Mouse (Mus musculus) gastrocnemius, postnatal 14 days (tissue): ENCODE data around the gene Pappa2. TPM values are rescaled to one million over a fixed set of nuclear protein-coding genes. Genes with fewer than 3 reads are reported as not detected.

Experiments used
- DNase-seq: peaks from one replicate; pipeline ENCODE4 v3.0.0; 2021; ENCODE audit warnings: mixed read lengths
- intact Hi-C: fragments of 180-260 bp; cut with DNase I; formaldehyde crosslinking; loops from one replicate; pipeline ENCODE4 v1.15.1; 2025; ENCODE audit warnings: low total_unique reads
- long read RNA-seq, 2 experiments: library from polyadenylated mRNA; stranded (forward); transcript quantifications; one replicate each; pipeline ENCODE4 v2.0.0; 2021
- total RNA-seq, 2 experiments: library from RNA; stranded (reverse); gene quantifications; 2 replicates each; pipeline ENCODE4 v1.2.3; 2021

The Pappa2 gene
- under 1 TPM; 0.11 to 0.21 TPM for total RNA-seq
- long read RNA-seq, experiment 1: 0 reads
- long read RNA-seq, experiment 2: 0 reads

GRCm38 (mm10) chr1:158980390-158980789 is at the start of gene Pappa2:
Gene Pappa2 (minus strand): TSS chr1:158980490.
- no peak for DNase-seq
- intact Hi-C loops: no loop called here

DNA sequence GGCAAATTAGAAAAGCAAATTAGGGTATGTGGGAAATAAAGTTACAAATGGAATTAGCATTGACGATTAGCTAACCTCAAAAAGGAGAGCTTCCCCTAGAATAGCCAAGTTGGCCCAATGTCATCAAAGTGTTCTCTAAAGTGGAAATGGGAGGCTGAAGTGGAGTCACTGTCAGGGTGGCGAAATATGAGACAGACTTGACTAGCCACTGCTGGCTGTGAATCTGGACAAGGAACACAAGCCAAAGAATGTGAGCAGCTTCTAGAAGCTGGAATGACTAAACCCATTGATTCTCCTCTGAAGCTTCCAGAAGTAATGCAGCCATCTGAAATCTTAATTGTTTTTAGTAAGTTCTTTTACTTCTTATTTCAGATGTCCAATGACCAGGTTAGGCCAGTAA is 48.8 kb upstream of the Pappa2 start:
- intact Hi-C loops: no loop called here
- DNase-seq: peak; percentile 26

DNA sequence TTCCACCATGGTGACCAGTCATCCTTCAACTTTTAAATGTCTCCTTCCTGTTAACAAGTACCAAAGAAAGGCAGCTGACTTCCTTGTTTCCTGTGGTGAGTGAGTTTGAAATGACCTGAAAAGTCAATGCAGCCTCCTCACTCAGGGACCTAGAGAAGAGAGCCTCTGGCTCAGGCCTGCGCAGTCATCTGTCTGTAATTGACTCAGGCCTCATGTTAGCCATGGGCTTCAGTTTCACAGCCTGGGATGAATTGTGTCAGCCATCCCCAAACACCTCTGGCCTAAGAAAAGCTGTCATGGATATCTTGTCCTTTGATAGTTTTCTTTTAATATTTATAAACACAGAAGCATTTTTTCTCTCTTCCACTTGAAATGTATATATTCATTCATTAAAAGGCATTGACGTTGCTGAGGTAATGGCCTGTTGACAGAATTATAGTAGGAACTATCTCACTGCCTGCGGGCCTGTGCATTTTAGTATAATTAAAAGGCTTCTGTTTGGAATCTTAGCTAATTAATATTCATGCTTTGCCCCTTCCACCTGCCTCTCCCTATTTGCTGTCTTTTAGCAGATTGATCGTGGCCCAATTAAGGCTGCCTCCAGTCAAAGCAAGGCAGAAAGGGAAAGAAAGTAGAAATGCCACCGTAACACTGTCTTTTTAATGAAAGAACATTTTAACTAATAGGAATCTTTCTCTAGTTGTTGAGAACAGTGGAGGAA is 34.8 kb upstream of the Pappa2 start:
- DNase-seq: no peak
- intact Hi-C loops: no loop called here

DNA sequence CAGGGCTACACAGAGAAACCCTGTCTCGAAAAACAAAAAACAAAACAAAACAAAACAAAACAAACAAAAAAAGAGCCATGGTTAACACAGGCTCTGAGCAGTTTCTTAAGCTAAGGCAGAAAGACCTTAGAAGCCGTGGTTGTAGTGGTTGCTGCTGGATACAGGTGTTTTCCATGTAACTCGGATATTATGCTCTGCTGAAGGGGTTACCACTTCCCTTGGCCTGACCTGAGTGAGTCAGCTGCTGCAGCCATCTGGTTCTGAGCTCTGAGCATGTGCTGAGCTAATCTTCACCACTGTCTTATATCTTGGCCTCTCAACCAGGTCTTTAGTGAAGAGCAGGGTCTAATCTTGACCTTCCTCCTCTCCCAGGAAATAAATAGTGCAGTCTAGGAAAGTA is 6.8 kb upstream of the Pappa2 start:
- no peak for DNase-seq
- intact Hi-C loops: no loop called here

DNA sequence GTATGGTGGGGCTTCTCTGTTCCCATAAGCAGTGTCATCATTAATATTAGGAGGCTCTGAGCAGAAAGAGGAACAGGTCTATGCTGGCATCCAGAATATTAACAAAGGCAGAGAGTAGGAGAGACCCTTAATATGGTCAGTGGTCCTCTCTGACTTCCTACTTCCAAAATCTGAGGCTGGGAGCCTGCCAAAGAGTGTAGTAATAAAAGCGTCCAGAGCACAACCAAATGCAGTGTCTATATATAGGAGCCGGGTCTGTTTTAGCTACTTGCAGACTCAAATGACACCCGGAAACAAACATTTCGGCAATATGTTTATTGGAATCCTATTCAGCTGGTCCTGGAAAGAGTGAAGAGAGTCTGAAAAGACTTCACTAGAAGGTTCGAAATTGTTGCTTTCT is 17.9 kb downstream of the Pappa2 start:
- intact Hi-C loops: loop anchor here (10.0 kb wide), 1 partner anchor 172 kb away; no protein-coding TSS in a partner anchor

DNA sequence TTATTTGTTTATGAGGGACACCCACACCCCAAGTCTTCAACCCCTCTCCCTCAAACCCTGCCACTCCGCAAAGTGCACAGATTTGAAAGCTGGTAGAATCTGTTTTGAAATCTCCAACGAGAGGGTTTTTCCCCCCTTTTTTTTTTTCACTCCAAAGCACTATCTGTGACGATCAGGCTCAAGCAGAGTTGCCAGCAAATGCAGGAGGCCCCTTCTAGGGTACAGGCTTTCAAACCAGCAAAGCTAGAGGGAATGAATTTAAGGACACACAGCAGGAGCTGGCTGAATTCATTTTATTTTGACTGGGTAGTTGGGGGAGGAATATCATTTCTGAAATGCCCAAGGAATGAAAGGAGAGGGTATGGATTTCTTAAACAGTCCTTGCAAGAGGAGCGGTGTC is 19.3 kb downstream of the Pappa2 start:
- intact Hi-C loops: loop anchor here (10.0 kb wide), 1 partner anchor 174 kb away; no protein-coding TSS in a partner anchor
- no peak for DNase-seq

More for the DNA sequence above, 17.9 kb downstream of the Pappa2 start:
- no peak for DNase-seq

DNA sequence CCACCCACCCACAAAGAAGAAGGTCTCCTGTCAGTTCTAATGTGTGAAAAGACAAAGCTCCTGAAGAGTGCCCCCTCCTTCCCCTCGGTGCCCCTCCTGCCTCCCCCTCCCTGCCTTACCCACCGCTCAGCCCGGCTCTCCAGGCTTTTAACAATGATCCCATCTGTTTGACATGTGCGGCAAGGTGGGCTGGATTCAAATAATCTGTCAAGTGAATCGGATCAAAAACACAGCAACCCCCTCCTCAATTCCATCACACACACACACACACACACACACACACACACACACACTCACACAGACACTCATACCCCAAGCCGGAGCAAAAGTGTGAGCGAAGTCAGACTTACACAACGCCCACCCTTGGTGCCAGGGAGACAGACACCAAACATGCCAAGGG is 19.7 kb downstream of the Pappa2 start:
- intact Hi-C loops: loop anchor here (10.0 kb wide), 1 partner anchor 174 kb away; no protein-coding TSS in a partner anchor
- no peak for DNase-seq

DNA sequence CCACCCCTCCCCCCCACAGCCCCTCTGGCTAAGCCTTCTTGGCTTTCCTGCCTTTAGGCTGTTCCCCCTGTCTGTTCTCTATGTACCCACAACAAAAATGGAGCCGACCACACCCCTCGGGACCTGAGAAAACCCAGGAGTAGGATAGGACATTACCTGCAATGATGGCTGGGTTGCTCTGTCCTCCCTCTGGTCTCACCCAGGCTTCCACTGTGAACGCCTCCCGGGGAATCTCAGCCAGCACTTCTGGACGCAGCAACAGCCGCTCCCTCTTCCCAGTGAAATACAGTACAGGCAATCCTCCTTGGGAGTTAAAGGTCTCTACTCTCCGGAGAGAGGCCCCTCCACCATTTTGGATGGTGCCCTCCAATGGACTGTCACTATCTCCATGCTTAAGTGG is 23.9 kb downstream of the Pappa2 start:
- intact Hi-C loops: no loop called here
- no peak for DNase-seq

DNA sequence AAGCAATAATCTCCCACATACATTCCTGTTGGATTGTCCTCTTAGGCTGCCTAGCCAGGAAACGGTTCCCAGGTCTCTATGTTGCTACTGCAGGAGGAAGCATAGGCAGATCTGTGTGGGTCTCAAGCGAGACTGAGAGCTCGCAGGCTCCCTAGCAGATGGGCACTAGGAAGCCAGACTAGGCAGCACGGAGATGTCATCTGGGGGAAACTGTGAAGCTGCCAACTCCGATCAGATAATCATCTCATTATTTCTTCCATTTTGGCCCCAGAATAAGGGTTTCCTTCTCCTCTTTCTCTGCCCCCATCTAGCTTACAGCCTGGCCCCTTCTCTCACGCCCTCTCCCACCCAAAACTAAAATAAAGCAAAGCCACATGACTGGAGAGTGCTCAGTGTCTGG is 25.5 kb downstream of the Pappa2 start:
- intact Hi-C loops: loop anchor here (2.0 to 5.0 kb wide), 3 partner anchors 110 to 282 kb away; no protein-coding TSS in a partner anchor
- no peak for DNase-seq

DNA sequence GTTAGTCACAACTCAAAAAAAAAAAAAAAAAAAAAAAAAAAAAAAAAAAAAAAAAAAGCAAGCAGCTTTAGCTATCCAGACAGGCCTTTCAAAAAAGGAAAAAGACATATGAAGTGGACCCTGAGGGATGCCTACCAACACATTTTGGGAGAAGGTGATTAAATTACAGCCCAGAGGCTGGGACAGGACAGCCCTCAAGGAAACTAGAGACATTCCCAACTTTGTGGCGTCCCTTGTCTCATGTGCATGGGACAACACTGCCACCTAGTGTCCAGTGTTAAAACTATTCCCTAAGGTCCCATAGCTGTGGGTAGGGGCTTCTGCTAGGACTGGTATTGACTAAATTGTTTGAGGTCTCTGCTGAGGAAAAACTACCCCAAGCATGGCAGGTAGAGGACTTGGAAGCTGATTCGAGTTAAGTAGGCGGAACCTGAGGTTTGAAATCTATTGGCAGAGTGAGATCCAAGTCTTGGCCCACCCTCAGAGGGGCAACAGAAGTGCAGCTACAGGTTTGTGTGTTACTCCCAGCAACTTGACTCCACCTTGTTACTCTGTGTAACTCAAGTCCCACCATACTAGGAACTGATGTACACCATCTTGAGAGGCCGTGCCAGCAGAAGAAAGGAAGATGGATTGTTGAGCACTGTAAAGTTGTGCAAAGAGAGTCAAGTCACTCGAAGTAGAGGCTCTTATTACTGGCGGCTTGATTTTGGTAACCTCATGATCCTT is 26.6 kb downstream of the Pappa2 start:
- intact Hi-C loops: loop anchor here (2.0 to 5.0 kb wide), 3 partner anchors 109 to 281 kb away; no protein-coding TSS in a partner anchor
- DNase-seq: peak; percentile 28

- intact Hi-C loops: no loop called here
- no peak for DNase-seq
These were observed 31.2 kb downstream of the Pappa2 start for GRCm38 (mm10) chr1:158949041-158949440.

DNA sequence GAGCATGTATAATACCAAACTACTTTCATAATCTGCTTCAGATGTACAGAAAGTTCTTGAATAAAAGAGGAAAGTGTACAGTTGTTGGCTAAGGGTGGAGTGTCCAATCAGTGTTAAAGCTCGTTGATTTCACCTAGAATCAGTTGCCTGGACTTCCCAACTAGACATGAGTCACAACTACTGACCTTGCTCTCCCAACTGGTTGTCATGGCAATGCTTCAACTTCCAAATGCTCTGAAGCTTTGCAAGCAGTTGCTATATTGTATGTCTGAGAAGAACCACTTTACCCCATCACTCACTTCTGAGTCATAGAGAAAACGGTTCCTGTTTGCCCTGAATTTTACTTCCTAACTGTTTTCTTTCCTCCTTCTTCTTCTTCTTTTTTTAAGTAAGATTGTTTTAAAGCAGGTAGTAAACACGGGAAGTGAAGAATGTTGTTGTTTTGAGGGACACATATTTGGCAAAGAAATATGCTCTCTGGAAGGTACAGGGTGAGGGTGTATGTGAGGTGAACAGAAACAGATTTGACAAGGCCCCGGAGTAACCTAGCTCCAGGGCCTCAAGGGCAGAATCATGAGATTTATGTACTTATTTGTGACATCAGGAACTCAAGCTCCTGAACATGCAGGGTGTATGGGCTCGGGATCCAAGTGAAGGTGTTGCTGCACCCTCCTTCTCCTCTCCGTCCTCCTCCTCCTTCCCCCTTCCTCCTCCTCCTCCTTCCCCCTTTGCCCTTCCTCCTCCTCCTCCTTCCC is 32.1 kb downstream of the Pappa2 start:
- intact Hi-C loops: no loop called here

DNA sequence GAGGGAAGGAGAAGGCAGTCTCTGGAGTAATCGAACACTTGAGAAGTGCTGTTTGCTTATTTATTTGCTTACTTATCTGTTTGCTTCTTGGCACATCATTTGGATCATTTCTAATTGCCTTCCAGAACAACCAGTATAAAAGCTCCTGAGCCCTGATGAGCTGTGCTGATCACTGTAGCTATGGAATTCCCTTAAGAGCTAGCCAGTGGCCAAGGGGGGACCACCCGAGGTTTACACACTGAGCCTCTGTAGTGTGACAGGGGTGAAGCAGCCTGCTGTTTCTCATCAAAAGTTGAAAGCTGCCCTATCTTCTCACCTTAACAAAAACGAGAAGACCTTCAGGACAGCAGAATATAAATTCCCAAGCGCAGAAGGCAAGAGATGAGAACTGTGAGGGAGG is 35.4 kb downstream of the Pappa2 start:
- intact Hi-C loops: no loop called here
- DNase-seq: no peak

More for the DNA sequence above, 32.1 kb downstream of the Pappa2 start:
- no peak for DNase-seq

DNA sequence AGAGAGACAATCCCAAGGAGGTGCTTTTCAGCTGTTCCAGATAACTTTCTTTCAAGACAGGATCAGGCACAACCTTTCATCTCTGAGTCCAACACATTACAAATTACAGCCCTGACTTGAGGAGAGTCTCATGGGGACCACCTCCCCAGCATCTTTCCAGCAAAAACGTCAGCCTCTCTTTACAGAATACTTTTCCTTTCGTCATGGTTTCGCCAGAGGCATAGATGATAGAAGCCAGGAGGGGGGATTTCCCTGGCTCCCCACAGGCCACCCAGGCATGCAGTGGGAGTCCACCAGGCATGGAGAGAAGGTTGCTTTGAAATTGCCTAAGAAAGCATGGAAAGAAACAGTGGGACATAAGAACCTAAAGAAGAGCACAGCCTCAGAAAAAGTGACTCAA is 37.4 kb downstream of the Pappa2 start:
- no peak for DNase-seq
- intact Hi-C loops: no loop called here

DNA sequence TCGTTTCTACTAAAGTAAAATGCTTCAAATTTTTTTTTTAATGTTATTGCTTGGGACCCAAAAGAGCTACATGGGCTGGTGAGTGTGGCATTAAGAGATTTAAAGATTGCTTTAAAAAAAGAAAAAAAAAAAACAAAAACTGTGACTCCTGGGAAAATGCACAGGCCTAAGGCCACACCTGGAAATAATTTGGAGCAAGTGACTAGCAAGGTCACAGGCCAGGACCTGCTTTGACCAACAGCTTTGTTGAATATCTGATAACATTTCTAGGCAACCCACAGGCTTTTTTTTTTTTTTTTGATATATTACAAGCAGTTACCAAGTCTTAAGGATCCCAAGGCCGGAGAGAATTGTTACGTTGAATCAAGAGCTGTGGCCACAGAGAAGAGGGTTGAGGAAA is 39.3 kb downstream of the Pappa2 start:
- DNase-seq: no peak
- intact Hi-C loops: no loop called here

- DNase-seq: no peak
- intact Hi-C loops: no loop called here
These were observed 45.8 kb downstream of the Pappa2 start for GRCm38 (mm10) chr1:158934447-158934846.

- DNase-seq: no peak
- intact Hi-C loops: no loop called here
These were observed 49.0 kb downstream of the Pappa2 start for GRCm38 (mm10) chr1:158931202-158931827.

GRCm38 (mm10) chr1:158929369-158929768 is 50.9 kb downstream of the Pappa2 start:
- DNase-seq: no peak
- intact Hi-C loops: no loop called here

DNA sequence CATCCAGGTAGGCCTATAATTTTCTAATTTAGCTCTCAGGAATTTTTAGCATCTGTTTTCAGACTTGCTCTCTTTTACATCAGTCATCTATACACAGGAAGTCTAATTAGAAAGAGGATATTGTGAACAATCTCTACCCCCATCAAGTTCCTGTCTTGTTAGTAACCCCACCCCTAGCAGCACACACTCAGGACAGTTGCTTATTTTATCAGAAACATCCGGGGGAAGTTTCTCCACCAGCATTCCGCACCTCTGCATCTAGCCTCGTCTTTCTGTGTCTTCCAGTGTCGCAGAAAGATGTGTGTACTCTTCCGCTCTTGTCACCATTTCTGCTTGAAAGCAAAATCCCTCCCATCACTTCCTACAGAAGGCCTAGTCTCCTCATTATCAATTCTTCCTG is 59.8 kb downstream of the Pappa2 start:
- intact Hi-C loops: no loop called here
- no peak for DNase-seq

DNA sequence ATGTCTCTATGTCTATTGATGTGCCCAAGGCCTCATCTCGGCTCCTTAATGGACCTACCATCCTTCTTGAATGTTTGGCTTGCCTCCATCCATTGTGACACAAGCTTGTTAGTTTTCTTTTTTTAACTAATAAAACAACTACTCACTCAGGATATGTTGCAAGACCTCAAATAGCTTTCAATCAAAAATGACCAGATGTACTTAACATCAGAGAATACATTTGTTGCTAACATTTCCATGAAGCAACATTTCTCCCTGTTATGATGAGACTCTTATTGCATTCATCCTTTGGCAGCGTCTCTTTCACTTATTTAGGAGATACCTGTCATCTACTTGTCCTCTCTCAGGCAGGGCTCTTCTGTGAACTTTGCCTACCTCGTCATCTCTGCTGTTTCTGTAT is 61.4 kb downstream of the Pappa2 start:
- no peak for DNase-seq

More for the DNA sequence above, 61.4 kb downstream of the Pappa2 start:
- intact Hi-C loops: no loop called here
